Mouse (Mus musculus) gastrocnemius, adult 2 months (tissue): ENCODE measurements around the gene Pln. TPM values are rescaled to one million over a fixed set of nuclear protein-coding genes. Genes with fewer than 3 reads are reported as not detected.

Experiments used
- DNase-seq: peaks from one replicate; pipeline ENCODE4 v3.0.0; 2022
- H3K27ac ChIP-seq: fragments of 200-600 bp; 2 replicates; pipeline ENCODE4 v1.8.1; 2022; ENCODE audit warnings: mild to moderate bottlenecking
- H3K4me3 ChIP-seq: fragments of 200-600 bp; 2 replicates; pipeline ENCODE4 v1.8.1; 2022; ENCODE audit warnings: mild to moderate bottlenecking, moderate library complexity
- CTCF ChIP-seq: fragments of 200-600 bp; IDR thresholded peaks from 2 replicates; pipeline ENCODE4 v1.8.1; 2022; ENCODE audit warnings: antibody characterized with exemption, mild to moderate bottlenecking, moderate library complexity
- intact Hi-C: fragments of 180-260 bp; cut with DNase I; formaldehyde crosslinking; loops from one replicate; pipeline ENCODE4 v1.15.1; 2025
- total RNA-seq, 2 experiments: library from RNA; stranded (reverse); gene quantifications; 2 replicates each; pipeline ENCODE4 v1.2.3; 2021

The Pln gene
- total RNA-seq, 2 experiments from 2014 or later = 7.6 to 25.9 TPM

DNA sequence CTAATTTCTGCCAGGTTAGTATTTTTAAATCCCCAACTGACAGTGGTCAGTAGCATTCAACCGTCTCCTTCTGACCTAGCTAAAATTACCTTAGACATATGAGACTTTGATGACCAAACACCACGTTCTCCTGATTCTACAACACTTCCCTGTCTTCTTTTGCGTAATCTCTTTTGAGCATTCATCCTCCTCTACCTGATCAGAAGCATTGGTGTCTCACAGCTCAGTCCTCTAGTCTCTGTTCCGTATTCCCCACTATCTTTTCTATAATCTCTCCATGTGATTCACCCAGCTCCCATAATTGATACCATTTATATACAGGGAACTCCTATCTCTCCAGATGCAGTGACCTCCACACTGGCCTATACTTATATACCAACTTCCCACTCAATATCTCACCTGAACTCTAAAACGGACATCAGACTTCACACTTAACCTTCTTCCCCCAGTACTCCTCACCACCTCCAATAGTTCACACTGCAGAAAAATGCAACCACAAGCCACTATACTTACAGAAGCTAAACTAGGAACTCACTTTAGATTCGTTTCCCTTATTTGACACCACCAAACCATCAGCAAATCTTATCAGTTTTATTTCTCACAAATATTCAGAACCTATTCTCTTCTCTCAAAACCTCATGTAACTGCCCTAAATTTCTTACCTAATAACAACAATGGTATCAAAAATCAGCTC lies 36.6 kb downstream of the Pln start:
- no peak for TF ChIP-seq CTCF
- no peak for DNase-seq
- intact Hi-C loops = no loop called here
- Histone ChIP-seq H3K27ac (peak overlapping the region; percentile 16; the same call in 1 of the 2 replicates), H3K4me3 (no peak overlapping the region)

DNA sequence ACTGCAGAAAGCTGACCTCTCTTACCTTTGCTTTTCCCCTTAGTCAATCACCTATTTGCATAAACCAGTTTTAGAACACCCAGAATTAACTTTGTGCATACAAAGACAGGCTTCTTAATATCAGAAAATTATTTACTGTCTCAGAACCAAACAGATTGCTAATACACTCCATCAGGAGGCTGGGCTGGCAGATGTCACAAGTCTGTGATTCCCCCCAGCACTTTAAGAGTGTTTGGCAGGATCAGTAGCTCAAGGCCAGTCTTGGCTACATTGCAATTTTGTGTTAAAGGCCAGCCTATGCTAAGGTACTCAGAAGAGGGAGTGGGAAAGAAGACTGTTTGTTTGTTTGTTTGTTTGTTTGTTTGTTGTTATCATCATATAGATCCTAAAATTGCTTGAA lies 39.6 kb downstream of the Pln start:
- H3K4me3 ChIP-seq = peak overlapping the region; percentile 85
- TF ChIP-seq CTCF = no peak
- H3K27ac ChIP-seq = peak overlapping the region; percentile 100
- intact Hi-C loops = no loop called here
- no peak for DNase-seq

GRCm38 (mm10) chr10:53378296-53378695 lies 40.8 kb downstream of the Pln start:
- peak overlapping the region; percentile 100 for H3K27ac ChIP-seq
- intact Hi-C loops = loop anchor here (2.0 kb wide), 1 partner anchor 45 kb away; no protein-coding TSS in a partner anchor
- DNase-seq = no peak
- H3K4me3 ChIP-seq = peak overlapping the region; percentile 85
- TF ChIP-seq CTCF = no peak

- peak overlapping the region; percentile 100 for H3K27ac ChIP-seq
- peak overlapping the region; percentile 85 for H3K4me3 ChIP-seq
- intact Hi-C loops = loop anchor here (2.0 kb wide), 1 partner anchor 44 kb away; no protein-coding TSS in a partner anchor
- peak; percentile 8; the same call in 1 of the 2 replicates for TF ChIP-seq CTCF
- DNase-seq = no peak
Observed at GRCm38 (mm10) chr10:53378981-53379708, 41.7 kb downstream of the Pln start.

DNA sequence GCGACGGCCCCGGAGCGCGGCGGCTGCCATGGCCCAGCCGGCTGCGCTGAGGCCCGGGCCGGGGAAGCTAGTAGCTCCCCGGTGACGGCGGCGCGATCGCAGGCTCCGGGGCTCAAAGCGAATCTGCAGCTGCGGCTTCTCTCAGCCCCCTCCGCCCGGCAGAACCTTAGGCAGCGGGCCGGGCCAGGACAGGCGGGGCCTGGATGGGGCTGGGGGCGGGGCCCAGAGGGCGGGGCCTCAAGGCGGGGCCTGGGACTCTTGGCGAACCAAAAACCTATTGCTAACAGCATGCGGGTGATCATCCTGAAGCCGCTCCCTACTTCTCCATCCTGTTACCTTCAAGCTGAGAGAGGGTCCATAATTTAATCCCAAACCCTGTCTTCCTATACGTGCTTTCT lies 42.2 kb downstream of the Pln start, which contains the start of gene Cep85l:
Cep85l (minus strand) TSS at position 239 of the 398 bp plus-strand sequence.
- no peak for TF ChIP-seq CTCF
- Histone ChIP-seq H3K27ac (peak within 1 kb of the TSS; percentile 100), H3K4me3 (peak within 1 kb of the TSS; percentile 85)
- DNase-seq = peak; percentile 96
- intact Hi-C loops = loop anchor here (2.0 kb wide), 2 partner anchors 43 to 55 kb away; no protein-coding TSS in a partner anchor

GRCm38 (mm10) chr10:53382696-53383365 lies 45.4 kb downstream of the Pln start:
- H3K27ac ChIP-seq = peak overlapping the region; percentile 89
- peak; percentile 49 for DNase-seq
- no peak for TF ChIP-seq CTCF
- intact Hi-C loops = no loop called here
- peak overlapping the region; percentile 11; the same call in 1 of the 2 replicates for H3K4me3 ChIP-seq

GRCm38 (mm10) chr10:53384896-53385295 lies 47.4 kb downstream of the Pln start:
- H3K4me3 ChIP-seq = no peak overlapping the region
- intact Hi-C loops = no loop called here
- DNase-seq = no peak
- TF ChIP-seq CTCF = no peak
- H3K27ac ChIP-seq = peak overlapping the region; percentile 89

DNA sequence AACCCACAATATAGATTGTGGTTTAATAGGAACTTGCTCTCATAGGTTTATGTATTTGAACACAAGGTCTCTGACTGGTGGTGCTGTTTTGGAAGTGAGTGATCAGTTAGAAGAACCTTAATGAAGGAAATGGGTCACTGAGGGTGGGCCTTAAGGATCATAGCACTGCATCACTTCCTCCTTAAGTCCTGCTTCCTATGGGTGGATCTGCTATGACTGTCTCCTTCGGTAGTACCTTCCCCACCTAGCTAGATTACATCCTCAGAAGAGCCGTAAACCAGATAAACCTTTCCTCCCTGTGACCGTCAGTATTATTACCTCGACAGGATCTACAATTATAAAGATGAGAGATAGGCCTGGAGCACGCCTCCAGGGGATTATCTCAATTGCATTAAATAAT lies 48.0 kb downstream of the Pln start:
- DNase-seq = no peak
- Histone ChIP-seq H3K4me3 (no peak overlapping the region), H3K27ac (peak overlapping the region; percentile 89)
- intact Hi-C loops = no loop called here
- TF ChIP-seq CTCF = no peak

GRCm38 (mm10) chr10:53388227-53388920 lies 50.9 kb downstream of the Pln start:
- DNase-seq = no peak
- intact Hi-C loops = no loop called here

GRCm38 (mm10) chr10:53394923-53395629 lies 57.6 kb downstream of the Pln start:
- Histone ChIP-seq H3K4me3 (no peak overlapping the region), H3K27ac (peak overlapping the region; percentile 43)
- no peak for DNase-seq
- no peak for TF ChIP-seq CTCF
- intact Hi-C loops = loop anchor here (5.0 kb wide), 1 partner anchor 67 kb away; no protein-coding TSS in a partner anchor

More at GRCm38 (mm10) chr10:53388227-53388920, 50.9 kb downstream of the Pln start:
- TF ChIP-seq CTCF = no peak
- Histone ChIP-seq H3K27ac (peak overlapping the region; percentile 72), H3K4me3 (no peak overlapping the region)

Other genes starting within 250 kb of the Pln start
- 10 to 100 TPM; 45.6 to 62.4 TPM for gene Cep85l, start 42.3 kb downstream of the Pln start, total RNA-seq